Mouse (Mus musculus): ENCODE results near the gene Gm20604. TPM values are rescaled to one million over a fixed set of nuclear protein-coding genes. Genes with fewer than 3 reads are reported as not detected.

Gene Gm20604
- polyA plus RNA-seq, 1 experiment, result 29.1 TPM

DNA sequence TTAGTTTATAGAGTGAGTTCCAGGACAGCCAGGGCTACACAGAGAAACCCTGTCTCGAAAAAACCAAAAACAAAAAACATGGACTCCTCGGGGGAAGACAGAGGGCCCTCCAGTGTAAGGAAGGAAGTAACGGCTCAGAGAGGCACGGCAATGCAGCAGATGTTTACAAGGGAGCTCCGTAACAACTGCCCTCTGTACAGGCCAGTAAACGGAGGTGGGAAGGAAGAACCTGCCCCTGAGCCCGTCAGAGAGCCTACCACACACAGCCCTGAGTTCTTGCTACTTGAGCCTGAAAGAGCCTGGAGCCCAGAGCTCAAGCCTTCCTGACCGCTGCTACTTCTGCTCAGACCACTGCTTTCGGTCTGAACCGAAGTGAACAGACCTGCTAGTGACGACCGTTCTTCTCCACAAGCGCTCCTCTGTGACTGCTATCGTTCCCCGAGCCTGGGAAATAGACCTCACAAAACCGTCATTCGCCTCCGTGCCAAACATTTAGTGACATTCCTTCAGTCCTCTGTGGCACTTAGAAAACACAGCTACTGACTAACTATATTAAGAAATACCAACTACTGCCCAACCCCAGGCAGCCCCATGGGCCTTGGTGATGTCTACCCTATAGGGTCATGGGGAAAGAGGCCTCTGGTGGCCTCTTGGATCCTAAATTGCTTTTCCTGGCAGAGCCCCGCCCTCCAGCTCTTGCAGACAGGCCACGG is 45.2 kb downstream of the Gm20604 start:
- H3K4me3 ChIP-seq (ENCODE audit: insufficient read depth, low read length), result no peak overlapping the region
- no peaks in the 10 kb centered on the region for H3K4me1 ChIP-seq (ENCODE audit: control insufficient read depth, insufficient read depth, low read length)
- no peak for TF ChIP-seq POLR2A (IDR thresholded peaks at IDR 0.05; ENCODE audit: extremely low read depth, insufficient read depth, low read length)
- TF ChIP-seq CTCF (IDR thresholded peaks at IDR 0.05; ENCODE audit: extremely low read depth, insufficient read depth, low read length), result no peak
- H3K27ac ChIP-seq (ENCODE audit: insufficient read depth, low read length), result no peak overlapping the region

DNA sequence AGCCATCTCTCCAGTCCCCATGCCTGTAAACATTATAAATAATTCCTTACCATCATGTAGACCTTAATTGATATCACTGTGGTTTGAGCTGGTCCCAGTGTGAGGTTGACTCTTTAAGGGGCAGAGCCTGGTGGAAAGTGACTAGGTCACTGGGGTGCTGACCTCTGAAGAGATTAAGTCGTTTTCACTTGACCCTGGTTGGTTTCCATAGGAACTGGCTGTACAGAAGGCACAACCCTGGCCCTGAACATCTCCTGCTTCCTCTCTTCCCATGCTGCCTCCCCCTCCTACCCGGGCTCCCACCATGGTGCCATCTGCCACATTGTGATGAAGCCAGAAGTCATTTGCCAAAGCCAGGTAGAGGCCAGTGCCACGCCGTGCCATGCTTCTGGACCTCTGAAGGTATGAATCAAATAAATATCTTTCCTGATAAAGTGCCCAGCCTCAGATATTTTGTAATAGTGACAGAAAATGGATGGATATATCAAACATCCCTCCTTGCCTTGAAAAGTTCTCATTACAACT is 47.6 kb downstream of the Gm20604 start:
- Histone ChIP-seq H3K4me3 (ENCODE audit: insufficient read depth, low read length) (no peak overlapping the region), H3K27ac (ENCODE audit: insufficient read depth, low read length) (no peak overlapping the region), H3K4me1 (ENCODE audit: control insufficient read depth, insufficient read depth, low read length) (peaks cover 4% of the 10 kb centered on the region)
- TF ChIP-seq POLR2A (IDR thresholded peaks at IDR 0.05; ENCODE audit: extremely low read depth, insufficient read depth, low read length) (no peak), CTCF (IDR thresholded peaks at IDR 0.05; ENCODE audit: extremely low read depth, insufficient read depth, low read length) (no peak)

DNA sequence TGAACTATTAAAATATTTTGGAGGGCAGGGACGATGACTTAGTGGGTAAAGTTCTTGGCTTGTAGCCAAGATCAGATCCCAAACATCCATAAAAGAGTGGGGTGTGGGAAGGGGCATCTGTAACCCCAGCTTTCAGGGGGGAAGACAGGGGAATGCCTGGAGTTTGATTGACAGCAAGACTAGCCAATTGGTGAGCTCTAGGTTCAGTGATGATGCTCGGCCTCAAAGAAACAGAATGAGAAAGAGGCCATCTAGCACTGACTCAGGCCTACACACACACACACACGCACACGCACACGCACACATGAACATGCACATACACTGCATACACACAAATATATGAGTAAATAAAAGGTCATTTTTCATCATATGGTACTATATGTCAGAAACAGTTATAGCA is 48.6 kb downstream of the Gm20604 start:
- Histone ChIP-seq H3K4me1 (ENCODE audit: control insufficient read depth, insufficient read depth, low read length) (peaks cover 4% of the 10 kb centered on the region), H3K4me3 (ENCODE audit: insufficient read depth, low read length) (no peak overlapping the region), H3K27ac (ENCODE audit: insufficient read depth, low read length) (no peak overlapping the region)
- no peak for TF ChIP-seq POLR2A (IDR thresholded peaks at IDR 0.05; ENCODE audit: extremely low read depth, insufficient read depth, low read length)
- no peak for TF ChIP-seq CTCF (IDR thresholded peaks at IDR 0.05; ENCODE audit: extremely low read depth, insufficient read depth, low read length)

DNA sequence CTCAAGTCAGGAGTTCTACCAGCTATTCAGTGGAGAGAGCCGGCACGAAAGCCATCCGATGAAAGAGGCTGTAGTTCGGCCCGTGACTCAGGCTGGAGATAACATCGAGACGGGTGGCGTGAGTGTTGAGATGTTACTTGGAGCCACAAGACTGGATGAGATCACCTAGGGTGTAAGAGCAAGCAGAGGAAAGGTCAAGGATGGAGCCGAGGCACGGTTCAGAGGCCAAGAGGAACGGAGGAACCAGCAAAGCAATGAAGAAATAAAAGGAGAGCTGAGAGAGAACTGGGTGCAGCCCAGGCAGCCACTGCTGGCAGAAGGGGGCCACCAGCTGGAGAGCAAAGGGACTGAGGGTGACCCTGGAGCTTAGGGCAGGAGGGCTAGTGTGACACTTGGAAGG is 50.3 kb downstream of the Gm20604 start:
- peaks cover 4% of the 10 kb centered on the region for H3K4me1 ChIP-seq (ENCODE audit: control insufficient read depth, insufficient read depth, low read length)
- H3K27ac ChIP-seq (ENCODE audit: insufficient read depth, low read length), result no peak overlapping the region
- no peak overlapping the region for H3K4me3 ChIP-seq (ENCODE audit: insufficient read depth, low read length)
- TF ChIP-seq POLR2A (IDR thresholded peaks at IDR 0.05; ENCODE audit: extremely low read depth, insufficient read depth, low read length) (no peak), CTCF (IDR thresholded peaks at IDR 0.05; ENCODE audit: extremely low read depth, insufficient read depth, low read length) (peak; percentile 19; the same call in 1 of the 2 replicates)

DNA sequence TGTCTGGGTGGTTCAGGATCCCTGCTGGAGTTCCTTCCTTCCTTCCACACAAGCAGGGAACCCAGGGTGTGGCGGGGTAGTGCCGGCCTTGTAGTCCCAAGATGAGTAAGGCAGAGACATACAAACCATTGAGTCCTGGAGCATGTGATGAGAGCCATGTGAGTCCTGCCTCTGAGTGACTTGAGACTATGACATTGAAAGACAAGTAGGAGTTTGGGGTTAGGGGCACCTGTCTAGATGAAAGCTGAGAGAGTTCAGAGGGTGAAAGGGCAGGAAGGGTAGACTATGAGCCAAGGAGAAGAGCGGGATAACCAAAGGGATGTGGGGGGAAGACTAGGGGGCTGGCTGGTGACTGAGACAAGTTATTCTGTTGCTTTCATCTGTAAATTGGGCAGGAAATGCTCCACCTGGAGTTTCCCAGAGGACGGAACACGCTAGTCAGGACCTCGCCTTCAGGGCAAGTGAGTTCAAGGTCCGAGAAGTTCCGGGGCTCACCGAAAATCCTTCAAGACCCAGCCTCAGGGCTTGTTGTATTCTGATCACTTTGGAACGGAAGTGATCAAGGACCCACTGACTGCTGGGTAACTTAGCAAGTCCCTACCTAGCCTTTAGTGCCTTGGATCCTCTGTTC is 51.5 kb downstream of the Gm20604 start:
- Histone ChIP-seq H3K27ac (ENCODE audit: insufficient read depth, low read length) (no peak overlapping the region), H3K4me1 (ENCODE audit: control insufficient read depth, insufficient read depth, low read length) (peaks cover 8% of the 10 kb centered on the region), H3K4me3 (ENCODE audit: insufficient read depth, low read length) (no peak overlapping the region)
- TF ChIP-seq POLR2A (IDR thresholded peaks at IDR 0.05; ENCODE audit: extremely low read depth, insufficient read depth, low read length), result no peak
- TF ChIP-seq CTCF (IDR thresholded peaks at IDR 0.05; ENCODE audit: extremely low read depth, insufficient read depth, low read length), result no peak

DNA sequence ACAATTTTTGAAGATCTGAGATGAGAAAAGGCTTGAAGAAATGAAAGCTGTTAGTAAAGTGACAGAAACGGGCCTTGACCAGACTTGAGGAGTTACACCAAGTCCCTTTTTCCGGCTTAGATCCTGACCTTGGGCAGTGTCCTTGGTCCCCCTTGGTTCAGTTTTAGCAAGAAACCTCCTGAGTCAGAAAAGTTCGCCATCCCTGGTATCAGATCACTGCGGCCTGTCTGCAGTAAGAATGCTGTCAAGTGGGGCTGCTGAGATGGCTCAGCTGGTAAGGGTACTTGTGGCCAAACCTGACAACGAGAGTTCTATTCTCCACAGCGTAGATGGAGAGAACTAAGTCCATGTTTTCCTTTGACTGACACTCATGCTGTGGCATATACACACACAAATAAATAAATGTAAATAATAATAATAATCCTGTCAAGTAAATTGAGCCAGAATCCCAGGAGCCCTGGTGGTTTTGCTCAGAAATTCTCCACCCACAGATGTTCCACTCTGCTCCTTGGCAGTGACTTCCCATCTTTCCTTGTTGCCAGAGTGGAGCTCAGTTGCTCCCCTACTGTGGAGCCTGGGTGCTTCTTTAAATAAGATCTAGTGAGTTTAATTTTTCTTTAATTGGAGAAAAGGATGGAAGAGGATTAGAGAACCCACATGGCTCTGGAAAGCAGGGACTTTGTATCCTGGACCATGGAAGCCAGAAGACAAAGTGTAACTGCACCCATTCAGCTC is 52.4 kb downstream of the Gm20604 start:
- no peak for TF ChIP-seq POLR2A (IDR thresholded peaks at IDR 0.05; ENCODE audit: extremely low read depth, insufficient read depth, low read length)
- peaks cover 8% of the 10 kb centered on the region for H3K4me1 ChIP-seq (ENCODE audit: control insufficient read depth, insufficient read depth, low read length)
- no peak overlapping the region for H3K27ac ChIP-seq (ENCODE audit: insufficient read depth, low read length)
- no peak overlapping the region; the same call in 1 of the 2 replicates for H3K4me3 ChIP-seq (ENCODE audit: insufficient read depth, low read length)

DNA sequence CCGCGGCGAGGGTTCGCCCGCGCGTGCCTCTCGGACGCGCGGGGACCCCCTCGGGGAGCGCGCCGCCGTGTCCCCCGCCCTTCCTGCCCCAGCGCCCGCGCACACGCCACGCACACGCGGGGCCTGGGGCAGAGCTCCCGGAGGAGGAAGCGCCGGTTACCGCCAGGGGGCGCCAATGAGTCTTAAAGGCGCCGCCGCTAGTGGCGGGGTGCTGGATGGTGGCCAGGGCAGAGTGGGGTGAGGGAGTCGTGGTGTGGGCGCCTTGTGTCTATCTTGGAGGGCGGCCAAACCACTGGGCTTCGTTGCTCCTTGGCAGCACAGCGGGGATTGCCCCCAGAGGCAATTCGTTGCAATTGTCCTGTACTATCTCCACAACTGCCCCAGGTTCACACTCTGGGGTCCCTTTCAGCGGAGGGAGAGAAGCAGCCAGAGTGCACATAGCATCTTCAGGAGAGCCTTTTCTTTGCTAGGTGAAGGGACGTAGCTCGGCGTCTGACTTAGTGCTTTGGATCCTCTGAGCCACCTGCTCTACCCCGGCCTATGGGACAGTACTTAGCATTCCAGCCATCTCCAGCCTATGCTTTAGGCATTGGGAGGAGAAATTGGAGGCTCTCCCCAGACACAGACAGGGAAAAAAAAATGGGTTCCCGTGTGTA is 53.1 kb downstream of the Gm20604 start:
- TF ChIP-seq CTCF (IDR thresholded peaks at IDR 0.05; ENCODE audit: extremely low read depth, insufficient read depth, low read length) (peak; percentile 54), POLR2A (IDR thresholded peaks at IDR 0.05; ENCODE audit: extremely low read depth, insufficient read depth, low read length) (no peak)
- Histone ChIP-seq H3K4me1 (ENCODE audit: control insufficient read depth, insufficient read depth, low read length) (peaks cover 11% of the 10 kb centered on the region), H3K27ac (ENCODE audit: insufficient read depth, low read length) (peak overlapping the region; percentile 93), H3K4me3 (ENCODE audit: insufficient read depth, low read length) (peak overlapping the region; percentile 49)

DNA sequence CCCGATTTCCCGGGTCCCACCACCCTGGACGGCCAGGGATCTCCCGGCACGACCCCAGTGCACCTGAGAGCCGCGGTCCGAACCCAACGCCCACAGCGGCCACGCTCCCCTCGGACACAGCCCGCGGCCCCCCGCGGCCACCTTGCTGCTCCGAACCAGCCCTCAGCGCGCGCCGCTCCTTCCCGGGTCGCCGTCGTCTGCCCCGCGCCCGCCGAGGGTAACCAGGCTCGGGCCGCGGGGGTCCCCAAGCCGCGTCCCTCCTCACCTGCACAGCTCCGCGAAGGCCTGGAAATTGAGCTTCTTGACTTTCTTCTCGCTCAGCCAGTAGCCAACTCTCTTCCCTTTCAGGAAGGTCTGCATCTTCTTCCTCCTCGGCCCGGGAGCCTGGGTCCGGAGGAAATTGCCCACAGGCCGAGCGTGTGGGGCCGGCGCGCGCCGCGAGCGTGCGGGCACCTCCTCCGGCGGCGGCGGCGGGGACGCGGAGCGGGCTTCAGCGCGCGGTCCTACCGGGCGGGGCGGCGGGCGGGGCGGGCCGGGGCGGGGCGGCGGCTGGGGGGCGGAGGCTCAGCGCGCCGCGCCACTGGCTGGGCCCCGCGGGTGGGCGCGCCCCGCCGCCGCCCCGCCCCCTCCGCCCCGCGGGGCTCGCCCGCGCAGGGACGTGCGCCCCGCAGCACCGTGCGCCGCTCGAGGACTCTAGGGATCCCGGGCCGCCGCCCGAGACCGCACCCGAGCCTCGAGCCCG is 53.8 kb downstream of the Gm20604 start, which contains the start of gene Itpk1:
TSS of gene Itpk1 (minus strand) at position 474 of the 742 bp plus-strand sequence.
- H3K4me1 ChIP-seq (ENCODE audit: control insufficient read depth, insufficient read depth, low read length), result peaks cover 16% of the 10 kb centered on the region
- peak within 1 kb of the TSS; percentile 49 for H3K4me3 ChIP-seq (ENCODE audit: insufficient read depth, low read length)
- peak within 1 kb of the TSS; percentile 93 for H3K27ac ChIP-seq (ENCODE audit: insufficient read depth, low read length)
- TF ChIP-seq CTCF (IDR thresholded peaks at IDR 0.05; ENCODE audit: extremely low read depth, insufficient read depth, low read length) (no peak), POLR2A (IDR thresholded peaks at IDR 0.05; ENCODE audit: extremely low read depth, insufficient read depth, low read length) (peak; percentile 6; the same call in 1 of the 2 replicates)

Measured in cortical plate, adult 2 months (tissue).